Mouse (Mus musculus): ENCODE measurements at regions not wholly inside any gene's neighbourhood (a gene's known extent, or its start where the extent isn't known, plus 50 kb on each side); places are given as distances from the start of the nearest gene placed in this dataset.

GRCm38 (mm10) chr2:75064406-75065115 is 239.0 kb downstream of the Mtx2 start:
- H3K27me3 ChIP-seq (ENCODE audit: control insufficient read depth) = 0 out of 2 replicates have a peak, but pooled peaks cover 3% of the 10 kb centered on the region
- no peak overlapping the region for H3K4me3 ChIP-seq (replicated peaks)
- H3K4me1 ChIP-seq (ENCODE audit: control insufficient read depth) = no peaks in the 10 kb centered on the region
- no peak for TF ChIP-seq TAL1 (IDR thresholded peaks at IDR 0.05; ENCODE audit: low read length)
- TF ChIP-seq GATA1 (IDR thresholded peaks at IDR 0.05; ENCODE audit: low read length) = no peak
- no peaks in the 10 kb centered on the region for H3K36me3 ChIP-seq (ENCODE audit: control insufficient read depth)
- no peaks in the 10 kb centered on the region for H3K9me3 ChIP-seq (ENCODE audit: control insufficient read depth, low read length)

GRCm38 (mm10) chr2:75065304-75065703 is 239.7 kb downstream of the Mtx2 start:
- TF ChIP-seq GATA1 (IDR thresholded peaks at IDR 0.05; ENCODE audit: low read length) (no peak), TAL1 (IDR thresholded peaks at IDR 0.05; ENCODE audit: low read length) (no peak)
- Histone ChIP-seq H3K9me3 (ENCODE audit: control insufficient read depth, low read length) (no peaks in the 10 kb centered on the region), H3K4me3 (replicated peaks) (no peak overlapping the region), H3K36me3 (ENCODE audit: control insufficient read depth) (no peaks in the 10 kb centered on the region), H3K27me3 (ENCODE audit: control insufficient read depth) (0 out of 2 replicates have a peak, but pooled peaks cover 3% of the 10 kb centered on the region), H3K4me1 (ENCODE audit: control insufficient read depth) (no peaks in the 10 kb centered on the region)

GRCm38 (mm10) chr2:75069321-75069720 is 243.7 kb downstream of the Mtx2 start:
- H3K4me1 ChIP-seq (ENCODE audit: control insufficient read depth) = no peaks in the 10 kb centered on the region

GRCm38 (mm10) chr2:75072021-75072420 is 246.4 kb downstream of the Mtx2 start:
- Histone ChIP-seq H3K9me3 (ENCODE audit: control insufficient read depth, low read length) (no peaks in the 10 kb centered on the region), H3K4me1 (ENCODE audit: control insufficient read depth) (no peaks in the 10 kb centered on the region), H3K36me3 (ENCODE audit: control insufficient read depth) (no peaks in the 10 kb centered on the region), H3K27me3 (ENCODE audit: control insufficient read depth) (no peaks in the 10 kb centered on the region), H3K4me3 (replicated peaks) (no peak overlapping the region)
- TF ChIP-seq GATA1 (IDR thresholded peaks at IDR 0.05; ENCODE audit: low read length) (no peak), TAL1 (IDR thresholded peaks at IDR 0.05; ENCODE audit: low read length) (no peak)

More at GRCm38 (mm10) chr2:75069321-75069720, 243.7 kb downstream of the Mtx2 start:
- H3K9me3 ChIP-seq (ENCODE audit: control insufficient read depth, low read length) = no peaks in the 10 kb centered on the region
- no peaks in the 10 kb centered on the region for H3K27me3 ChIP-seq (ENCODE audit: control insufficient read depth)
- TF ChIP-seq GATA1 (IDR thresholded peaks at IDR 0.05; ENCODE audit: low read length) (no peak), TAL1 (IDR thresholded peaks at IDR 0.05; ENCODE audit: low read length) (no peak)
- no peak overlapping the region for H3K4me3 ChIP-seq (replicated peaks)
- H3K36me3 ChIP-seq (ENCODE audit: control insufficient read depth) = no peaks in the 10 kb centered on the region

GRCm38 (mm10) chr2:75072471-75072870 is 246.9 kb downstream of the Mtx2 start:
- Histone ChIP-seq H3K4me3 (replicated peaks) (no peak overlapping the region), H3K36me3 (ENCODE audit: control insufficient read depth) (no peaks in the 10 kb centered on the region), H3K27me3 (ENCODE audit: control insufficient read depth) (no peaks in the 10 kb centered on the region), H3K4me1 (ENCODE audit: control insufficient read depth) (no peaks in the 10 kb centered on the region), H3K9me3 (ENCODE audit: control insufficient read depth, low read length) (no peaks in the 10 kb centered on the region)
- TF ChIP-seq GATA1 (IDR thresholded peaks at IDR 0.05; ENCODE audit: low read length) (no peak), TAL1 (IDR thresholded peaks at IDR 0.05; ENCODE audit: low read length) (no peak)

- Histone ChIP-seq H3K4me3 (replicated peaks) (no peak overlapping the region), H3K27me3 (ENCODE audit: control insufficient read depth) (no peaks in the 10 kb centered on the region), H3K9me3 (ENCODE audit: control insufficient read depth, low read length) (no peaks in the 10 kb centered on the region), H3K36me3 (ENCODE audit: control insufficient read depth) (no peaks in the 10 kb centered on the region), H3K4me1 (ENCODE audit: control insufficient read depth) (no peaks in the 10 kb centered on the region)
- TF ChIP-seq GATA1 (IDR thresholded peaks at IDR 0.05; ENCODE audit: low read length) = no peak
- no peak for TF ChIP-seq TAL1 (IDR thresholded peaks at IDR 0.05; ENCODE audit: low read length)
Observed at GRCm38 (mm10) chr2:75073178-75073577, 247.6 kb downstream of the Mtx2 start.

- no peaks in the 10 kb centered on the region for H3K9me3 ChIP-seq (ENCODE audit: control insufficient read depth, low read length)
- no peak overlapping the region for H3K4me3 ChIP-seq (replicated peaks)
- H3K27me3 ChIP-seq (ENCODE audit: control insufficient read depth) = no peaks in the 10 kb centered on the region
- no peak for TF ChIP-seq TAL1 (IDR thresholded peaks at IDR 0.05; ENCODE audit: low read length)
- no peak for TF ChIP-seq GATA1 (IDR thresholded peaks at IDR 0.05; ENCODE audit: low read length)
- no peaks in the 10 kb centered on the region for H3K36me3 ChIP-seq (ENCODE audit: control insufficient read depth)
- no peaks in the 10 kb centered on the region for H3K4me1 ChIP-seq (ENCODE audit: control insufficient read depth)
Observed at GRCm38 (mm10) chr2:75087164-75087563, 261.6 kb downstream of the Mtx2 start.

- H3K4me1 ChIP-seq (ENCODE audit: control insufficient read depth) = no peaks in the 10 kb centered on the region
- TF ChIP-seq GATA1 (IDR thresholded peaks at IDR 0.05; ENCODE audit: low read length) (no peak), TAL1 (IDR thresholded peaks at IDR 0.05; ENCODE audit: low read length) (no peak)
- H3K4me3 ChIP-seq (replicated peaks) = no peak overlapping the region
- H3K27me3 ChIP-seq (ENCODE audit: control insufficient read depth) = no peaks in the 10 kb centered on the region
- H3K36me3 ChIP-seq (ENCODE audit: control insufficient read depth) = no peaks in the 10 kb centered on the region
- H3K9me3 ChIP-seq (ENCODE audit: control insufficient read depth, low read length) = no peaks in the 10 kb centered on the region
Observed at GRCm38 (mm10) chr2:75089186-75089585, 263.6 kb downstream of the Mtx2 start.

- Histone ChIP-seq H3K36me3 (ENCODE audit: control insufficient read depth) (no peaks in the 10 kb centered on the region), H3K9me3 (ENCODE audit: control insufficient read depth, low read length) (no peaks in the 10 kb centered on the region)
- no peak for TF ChIP-seq GATA1 (IDR thresholded peaks at IDR 0.05; ENCODE audit: low read length)
- TF ChIP-seq TAL1 (IDR thresholded peaks at IDR 0.05; ENCODE audit: low read length) = no peak
Observed at GRCm38 (mm10) chr2:75089616-75090015, 264.0 kb downstream of the Mtx2 start.

More at GRCm38 (mm10) chr2:75089616-75090015, 264.0 kb downstream of the Mtx2 start:
- H3K27me3 ChIP-seq (ENCODE audit: control insufficient read depth) = no peaks in the 10 kb centered on the region
- no peak overlapping the region for H3K4me3 ChIP-seq (replicated peaks)
- H3K4me1 ChIP-seq (ENCODE audit: control insufficient read depth) = no peaks in the 10 kb centered on the region

All from erythroblast, embryonic 14.5 days (primary cell).